ENCODE assay signal across 8 mouse cellular contexts in the genomic region with DNA sequence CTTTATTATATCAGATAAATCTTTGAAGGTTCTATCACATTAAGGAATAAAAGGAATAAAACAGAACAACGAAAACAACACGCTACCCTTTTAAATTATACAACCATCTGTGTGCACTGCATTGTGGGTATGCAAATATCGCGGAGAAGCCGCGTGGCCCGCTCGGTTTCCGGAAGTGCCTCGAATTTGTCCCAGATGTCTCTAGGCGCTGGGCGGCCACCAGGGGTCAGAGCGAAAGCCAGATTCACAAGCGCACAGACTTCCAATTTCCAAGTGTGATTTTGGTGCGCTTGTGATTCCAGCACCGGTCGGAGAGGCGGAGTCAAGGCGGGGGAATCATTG. TPM values are rescaled to one million over a fixed set of nuclear protein-coding genes. Genes with fewer than 3 reads are reported as not detected.
A peak's percentile ranks its signal among the peaks of the same experiment; 100 is the strongest.
DNase-seq lines count a peak whose midpoint lies in the region; ATAC-seq lines count a peak whose summit lies in the region.

TSS of gene Alyref2 (plus strand) at position 229 of the 342 bp plus-strand sequence.

- no peaks in the 10 kb centered on the region for H3K27me3 ChIP-seq in embryonic facial prominence, embryonic 11.5 days (ENCODE audit: control insufficient read depth, insufficient read depth, low read length)
- H3K27me3 ChIP-seq in limb, embryonic 11.5 days (ENCODE audit: control insufficient read depth, insufficient read depth, low read length) = no peaks in the 10 kb centered on the region
- no peaks in the 10 kb centered on the region for H3K27me3 ChIP-seq in midbrain, embryonic 14.5 days (ENCODE audit: control insufficient read depth, insufficient read depth, low read length)

- peak within 1 kb of the TSS; percentile 81 for H3K27ac ChIP-seq in embryonic facial prominence, embryonic 11.5 days (replicated peaks; ENCODE audit: low read depth, low read length)
- H3K27ac ChIP-seq in limb, embryonic 11.5 days (replicated peaks; ENCODE audit: low read depth, low read length) = peak within 1 kb of the TSS; percentile 85
- H3K27ac ChIP-seq in midbrain, embryonic 14.5 days (replicated peaks; ENCODE audit: low read depth, low read length) = peak within 1 kb of the TSS; percentile 96

- peak; percentile 99 for DNase-seq in 3T3-L1 (ENCODE audit: low read depth, low spot score)
- DNase-seq in adrenal gland, postnatal 14 days = peak; percentile 96
- peak; percentile 95 for DNase-seq in embryonic facial prominence, embryonic 11.5 days (ENCODE audit: low spot score)
- DNase-seq in heart, adult 11 months = peak; percentile 99
- peak; percentile 94 for DNase-seq in kidney, adult 18-20 months
- peak; percentile 97 for DNase-seq in limb, embryonic 11.5 days (ENCODE audit: low spot score)
- peak; percentile 97 for DNase-seq in midbrain, embryonic 14.5 days
- DNase-seq in spleen, postnatal 36 days (ENCODE audit: low spot score in 2 of 2) = peak; percentile 88 to 92

- ATAC-seq in embryonic facial prominence, embryonic 11.5 days (replicated peaks; ENCODE audit: insufficient number of reproducible peaks, low FRiP score, low TSS enrichment, low read depth) = peak; percentile 83
- ATAC-seq in limb, embryonic 11.5 days (ENCODE audit: insufficient number of reproducible peaks, low FRiP score, low TSS enrichment, low read depth) = peak; percentile 87
- peak; percentile 90 for ATAC-seq in midbrain, embryonic 14.5 days (ENCODE audit: low FRiP score, low TSS enrichment)

- no peaks in the 10 kb centered on the region for H3K36me3 ChIP-seq in embryonic facial prominence, embryonic 11.5 days (replicated peaks; ENCODE audit: control insufficient read depth, insufficient read depth, low read depth, low read length)
- no peaks in the 10 kb centered on the region for H3K36me3 ChIP-seq in limb, embryonic 11.5 days (ENCODE audit: control insufficient read depth, insufficient read depth, low read length)
- no peaks in the 10 kb centered on the region for H3K36me3 ChIP-seq in midbrain, embryonic 14.5 days (ENCODE audit: control insufficient read depth, insufficient read depth, low read length)

- WGBS in embryonic facial prominence, embryonic 11.5 days = under 1% methylated on average over 19 of the region's 19 CpGs
- WGBS in limb, embryonic 11.5 days = under 1% methylated on average over 19 of the region's 19 CpGs
- under 1% methylated on average over 19 of the region's 19 CpGs for WGBS in midbrain, embryonic 14.5 days

- peak within 1 kb of the TSS; percentile 85 for H3K4me2 ChIP-seq in embryonic facial prominence, embryonic 11.5 days (ENCODE audit: low read depth, low read length)
- H3K4me2 ChIP-seq in limb, embryonic 11.5 days (ENCODE audit: low read depth, severe bottlenecking) = peak within 1 kb of the TSS; percentile 70
- peak within 1 kb of the TSS; percentile 75 for H3K4me2 ChIP-seq in midbrain, embryonic 14.5 days (ENCODE audit: low read length)

- H3K9me3 ChIP-seq in embryonic facial prominence, embryonic 11.5 days (replicated peaks; ENCODE audit: control insufficient read depth, low read length) = no peaks in the 10 kb centered on the region
- no peaks in the 10 kb centered on the region for H3K9me3 ChIP-seq in limb, embryonic 11.5 days (ENCODE audit: control insufficient read depth, low read length)
- no peaks in the 10 kb centered on the region for H3K9me3 ChIP-seq in midbrain, embryonic 14.5 days (ENCODE audit: control insufficient read depth, low read length)

- peak within 1 kb of the TSS; percentile 77 for H3K9ac ChIP-seq in embryonic facial prominence, embryonic 11.5 days (replicated peaks; ENCODE audit: low read length)
- H3K9ac ChIP-seq in limb, embryonic 11.5 days (ENCODE audit: low read length) = peak within 1 kb of the TSS; percentile 59
- peak within 1 kb of the TSS; percentile 80 for H3K9ac ChIP-seq in midbrain, embryonic 14.5 days (replicated peaks; ENCODE audit: low read length)

- no peaks in the 10 kb centered on the region for H3K4me1 ChIP-seq in embryonic facial prominence, embryonic 11.5 days (ENCODE audit: control insufficient read depth, insufficient read depth, low read length)
- H3K4me1 ChIP-seq in limb, embryonic 11.5 days (ENCODE audit: control insufficient read depth, insufficient read depth, low read length) = no peaks in the 10 kb centered on the region
- H3K4me1 ChIP-seq in midbrain, embryonic 14.5 days (ENCODE audit: control insufficient read depth, insufficient read depth, low read length) = peaks cover 4% of the 10 kb centered on the region; the same call in 1 of the 2 replicates

- peak within 1 kb of the TSS; percentile 55 for H3K4me3 ChIP-seq in embryonic facial prominence, embryonic 11.5 days (ENCODE audit: low read depth, low read length)
- peak within 1 kb of the TSS; percentile 55 for H3K4me3 ChIP-seq in limb, embryonic 11.5 days (ENCODE audit: low read depth, low read length)
- H3K4me3 ChIP-seq in midbrain, embryonic 14.5 days (replicated peaks; ENCODE audit: low read depth, low read length) = peak within 1 kb of the TSS; percentile 63

RNA-seq across cellular contexts. Expression of gene Alyref2, which starts in this region (rescaled TPM):
- 7.3 and 9.7 TPM in 2 replicates for total RNA-seq in adrenal gland, postnatal 14 days (2021)
- 10.7 and 12.3 TPM in 2 replicates for polyA plus RNA-seq in embryonic facial prominence, embryonic 11.5 days (2014; fragmentation: Nextera tagmentation; extraction: Ambion mirVana)
- 7.1 and 10.3 TPM in 2 replicates for polyA plus RNA-seq in limb, embryonic 11.5 days (2014; fragmentation: Nextera tagmentation; extraction: Ambion mirVana)
- 28.2 and 33.5 TPM in 2 replicates for polyA plus RNA-seq in midbrain, embryonic 14.5 days (2014; fragmentation: Nextera tagmentation; extraction: Ambion mirVana)

Comparison
In these comparisons a context has a peak if more than half of its experiments do, and no peak if none do; other contexts are left out.
1. Peak in every context shown above with its lines: DNase-seq, ATAC-seq, H3K4me3 ChIP-seq and H3K27ac ChIP-seq.